In the genomic region with DNA sequence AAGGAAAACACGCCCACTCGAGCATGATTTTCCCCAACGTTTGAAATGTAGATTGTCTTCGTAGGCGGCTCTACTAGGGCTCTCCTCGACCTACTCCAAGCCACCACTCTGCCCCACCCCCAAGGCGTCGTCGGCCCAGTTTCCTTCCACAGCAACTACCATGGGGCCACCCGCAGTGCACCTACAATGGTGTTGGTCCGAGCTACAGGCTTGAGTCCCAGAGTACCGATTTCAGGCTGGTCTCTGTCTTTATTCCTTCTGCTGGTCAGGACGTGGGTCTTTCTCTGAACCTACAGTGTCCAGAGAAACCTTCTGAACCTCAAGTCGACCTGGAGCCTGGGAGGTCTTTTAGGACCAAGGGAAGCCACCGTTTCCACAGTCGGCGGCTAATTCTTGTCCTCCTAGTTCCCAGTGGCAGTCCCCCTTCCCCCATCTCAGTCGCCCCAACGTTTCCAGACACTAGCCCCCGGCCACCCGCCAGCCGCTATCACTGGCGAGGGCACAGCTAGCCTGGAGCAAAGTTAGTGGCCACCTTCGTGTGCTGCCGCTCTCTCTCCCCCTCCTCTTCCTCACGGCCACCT, we compare ENCODE assay signal across 8 mouse cellular contexts. TPM values are rescaled to one million over a fixed set of nuclear protein-coding genes. Genes with fewer than 3 reads are reported as not detected.
DNase-seq lines count a peak whose midpoint lies in the region; ATAC-seq and TF ChIP-seq lines count a peak whose summit lies in the region.

No protein-coding gene starts in this region.

- no peak for TF ChIP-seq CTCF in left cerebral cortex, adult 2 months (IDR thresholded peaks at IDR 0.05)

- H3K9me3 ChIP-seq in heart, embryonic 16.5 days (replicated peaks; ENCODE audit: control insufficient read depth, low read length): no peaks in the 10 kb centered on the region
- H3K9me3 ChIP-seq in midbrain, embryonic 10.5 days (replicated peaks): no peaks in the 10 kb centered on the region

- H3K27me3 ChIP-seq in heart, embryonic 16.5 days (ENCODE audit: control insufficient read depth, insufficient read depth, low read length): peaks cover 33% of the 10 kb centered on the region
- H3K27me3 ChIP-seq in midbrain, embryonic 10.5 days (ENCODE audit: low read depth, poor library complexity, severe bottlenecking): peaks cover 64% of the 10 kb centered on the region

- no peaks in the 10 kb centered on the region for H3K36me3 ChIP-seq in heart, embryonic 16.5 days (ENCODE audit: control insufficient read depth, insufficient read depth)
- H3K36me3 ChIP-seq in midbrain, embryonic 10.5 days: no peaks in the 10 kb centered on the region

- intact Hi-C loops in left cerebral cortex, adult 2 months (cut with DNase I): loop anchor here (2.0 to 5.0 kb wide), 6 partner anchors 61 to 408 kb away; no protein-coding TSS in a partner anchor

- peak overlapping the region; percentile 68 for H3K9ac ChIP-seq in heart, embryonic 16.5 days (ENCODE audit: low read length)

- peak overlapping the region; percentile 62 for H3K4me3 ChIP-seq in left cerebral cortex, adult 2 months
- H3K4me3 ChIP-seq in heart, embryonic 16.5 days (ENCODE audit: low read length): peak overlapping the region; percentile 63
- peak overlapping the region; percentile 76 for H3K4me3 ChIP-seq in midbrain, embryonic 10.5 days

- H3K4me2 ChIP-seq in heart, embryonic 16.5 days (ENCODE audit: low read depth, low read length): peak overlapping the region; percentile 98

- peaks cover 10% of the 10 kb centered on the region; the same call in 1 of the 2 replicates for H3K4me1 ChIP-seq in heart, embryonic 16.5 days (ENCODE audit: control insufficient read depth, insufficient read depth, low read length)
- peaks cover 26% of the 10 kb centered on the region for H3K4me1 ChIP-seq in midbrain, embryonic 10.5 days

- peak overlapping the region; percentile 94 for H3K27ac ChIP-seq in left cerebral cortex, adult 2 months
- no peak overlapping the region for H3K27ac ChIP-seq in heart, embryonic 16.5 days (ENCODE audit: low read length)
- H3K27ac ChIP-seq in midbrain, embryonic 10.5 days (replicated peaks): peak overlapping the region; percentile 82

- DNase-seq in left cerebral cortex, adult 2 months (ENCODE audit: extremely low spot score in 1 of 2, low spot score in 2 of 2): peak; percentile 29 to 43
- no peak for DNase-seq in left cerebral cortex, adult 11 months (ENCODE audit: low spot score)
- peak; percentile 68 to 79 for DNase-seq in cerebellum, postnatal 10 days
- no peak for DNase-seq in midbrain, embryonic 10.5 days (ENCODE audit: low spot score)
- DNase-seq in T-cell, adult 2 months (ENCODE audit: low spot score): no peak
- no peak for DNase-seq in gastrocnemius, adult 8-10 months (ENCODE audit: low spot score in 2 of 2)
- no peak for DNase-seq in lung, postnatal 36 days

- ATAC-seq in heart, embryonic 16.5 days (replicated peaks; ENCODE audit: extremely low read depth, insufficient read depth, low FRiP score): no peak

- 4% methylated on average over 26 of the region's 26 CpGs for WGBS in heart, embryonic 16.5 days
- WGBS in midbrain, embryonic 10.5 days: 2% methylated on average over 26 of the region's 26 CpGs

RNA-seq across cellular contexts. Expression of gene C530025M09Rik, which starts 1.0 kb away (rescaled TPM):
- total RNA-seq in left cerebral cortex, adult 2 months (2021): 1 to 10 TPM; 2.2 to 2.5 TPM
- not detected in 2 replicates for polyA plus RNA-seq in heart, embryonic 16.5 days (2015; fragmentation: Nextera tagmentation; extraction: Ambion mirVana)
- 0.27 and 0.71 TPM in 2 replicates for polyA plus RNA-seq in midbrain, embryonic 10.5 days (2016; fragmentation: Nextera tagmentation; extraction: Ambion mirVana)
- not detected for total RNA-seq in gastrocnemius, adult 8-10 months (2022)

RNA-seq across cellular contexts. Expression of gene Syndig1, which starts 1.0 kb away (rescaled TPM):
- 10 to 100 TPM; 61.0 to 62.6 TPM for total RNA-seq in left cerebral cortex, adult 2 months (2021)
- 3.3 and 3.5 TPM in 2 replicates for polyA plus RNA-seq in heart, embryonic 16.5 days (2015; fragmentation: Nextera tagmentation; extraction: Ambion mirVana)
- 3.0 and 4.6 TPM in 2 replicates for polyA plus RNA-seq in midbrain, embryonic 10.5 days (2016; fragmentation: Nextera tagmentation; extraction: Ambion mirVana)
- total RNA-seq in gastrocnemius, adult 8-10 months (2022): under 1 TPM in 1 of 4 experiments, not detected in 3; 0.48 TPM

Comparison
In these comparisons a context has a peak if more than half of its experiments do, and no peak if none do; other contexts are left out.
1. DNase-seq: peak in left cerebral cortex, adult 2 months (2 of 2) and cerebellum, postnatal 10 days (2 of 2); none in left cerebral cortex, adult 11 months (single experiment), midbrain, embryonic 10.5 days (single experiment), T-cell, adult 2 months (single experiment), gastrocnemius, adult 8-10 months (0 of 2) and lung, postnatal 36 days (single experiment).
2. RNA of gene Syndig1, which starts 1.0 kb away (total RNA-seq): 61.0 to 62.6 TPM in left cerebral cortex, adult 2 months; 0.48 TPM in gastrocnemius, adult 8-10 months; every median in the first group is over 10 times any median in the second.
3. Peak in every context shown above with its lines, with median percentiles within 50 percentile points of each other: H3K4me3 ChIP-seq.